Mouse (Mus musculus) kidney, postnatal 14 days (tissue): ENCODE measurements around the gene Cyb561.

Experiments
- DNase-seq: peaks from one replicate; pipeline ENCODE4 v3.0.0; 2022; ENCODE audit warnings: mixed read lengths

Cyb561 gene

DNA sequence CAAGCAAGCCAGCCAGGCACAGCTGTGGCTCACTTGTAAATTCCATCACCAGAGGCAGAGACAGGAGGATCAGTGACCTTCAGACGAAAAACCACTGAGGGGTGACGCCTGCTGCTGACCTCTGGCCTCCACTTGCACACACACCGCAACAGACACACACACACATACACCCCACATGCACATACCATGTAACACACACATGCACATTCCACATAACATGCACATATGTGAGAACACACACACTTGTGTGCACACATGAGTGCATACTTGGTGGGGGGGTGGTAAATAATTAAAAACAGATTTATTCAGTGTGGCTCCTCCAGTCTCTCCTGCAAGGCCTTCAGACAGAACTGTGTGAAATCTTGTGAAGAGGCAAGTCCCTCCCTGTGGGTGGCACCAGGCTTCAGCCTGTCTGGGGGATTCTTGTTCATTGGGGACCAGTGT lies 1.5 kb downstream of the Cyb561 start:
- peak; percentile 63 for DNase-seq

- no peak for DNase-seq
Observed at GRCm38 (mm10) chr11:105950519-105950918, 2.6 kb downstream of the Cyb561 start.

- no peak for DNase-seq
Observed at GRCm38 (mm10) chr11:105948255-105948654, 4.9 kb downstream of the Cyb561 start.

GRCm38 (mm10) chr11:105946694-105947154 lies 6.4 kb downstream of the Cyb561 start:
- DNase-seq, result no peak

DNA sequence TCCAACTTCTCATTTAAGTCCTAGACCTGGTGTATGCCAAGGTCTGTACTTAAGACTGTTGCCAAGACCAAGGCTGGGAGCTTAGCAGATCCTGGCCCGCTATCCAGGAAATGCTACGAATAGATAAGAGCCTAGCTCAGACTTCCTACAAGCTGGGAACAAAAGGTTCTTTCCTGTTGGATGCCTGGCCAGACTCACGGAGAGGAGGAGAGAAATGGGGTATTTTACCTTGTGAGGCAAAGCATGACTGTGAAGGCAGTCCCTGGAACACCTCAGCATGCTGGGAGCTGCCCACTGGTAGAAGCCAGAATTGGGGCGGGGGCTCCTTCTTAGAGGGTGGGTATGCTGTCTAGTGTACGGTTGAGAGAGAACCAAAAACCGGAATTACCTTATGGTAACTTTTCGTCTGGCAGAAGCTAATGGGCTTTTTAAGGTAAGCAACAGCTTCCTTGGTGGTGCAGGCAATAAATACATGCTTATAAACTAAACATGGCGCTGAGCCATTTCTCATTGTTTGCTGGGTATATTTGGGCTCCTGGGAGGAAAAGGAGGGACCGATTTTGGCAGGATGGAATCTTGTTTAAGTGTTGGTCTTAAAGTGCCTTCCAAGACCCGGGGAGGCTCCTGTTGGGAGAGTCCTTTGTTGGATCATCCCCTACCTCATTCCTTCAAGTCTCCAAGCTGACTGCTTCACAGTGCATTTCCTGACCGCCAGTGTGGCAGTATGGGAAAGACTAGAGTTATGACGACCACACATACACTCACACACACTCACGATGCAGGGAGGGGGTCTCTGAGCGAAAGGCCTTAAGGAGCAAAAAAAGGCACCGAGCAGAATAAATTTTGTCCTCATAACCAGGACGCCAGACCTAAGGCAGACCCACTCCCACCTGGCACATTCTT lies 8.1 kb downstream of the Cyb561 start:
- peak; percentile 64 for DNase-seq

DNA sequence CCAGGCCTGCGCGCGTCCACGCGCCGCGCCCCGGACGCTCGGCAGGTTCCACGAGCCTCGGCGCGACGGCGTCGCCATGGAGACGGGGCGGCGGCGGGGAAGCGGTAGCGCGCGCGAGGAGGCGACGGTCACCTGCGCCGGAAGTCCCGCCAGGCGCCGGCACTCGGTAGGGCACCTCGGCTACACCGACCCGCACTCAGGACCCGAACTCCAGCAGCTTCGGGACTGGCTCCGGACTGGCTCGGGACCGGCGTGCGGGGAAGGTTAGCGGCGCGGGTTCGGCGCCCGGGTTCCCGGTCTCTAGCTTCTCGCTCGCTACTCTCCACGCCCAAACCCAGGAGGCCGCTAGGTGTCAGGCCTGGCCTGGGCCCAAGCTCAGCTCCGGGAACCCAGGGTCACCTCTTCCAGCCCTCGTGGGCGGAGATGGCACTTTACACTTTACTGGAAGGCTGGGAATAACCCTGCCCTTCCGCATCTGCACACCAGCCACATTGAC lies 9.0 kb downstream of the Cyb561 start:
- peak; percentile 87 for DNase-seq

GRCm38 (mm10) chr11:105943133-105944102 lies 9.7 kb downstream of the Cyb561 start:
- peak; percentile 44 for DNase-seq

DNA sequence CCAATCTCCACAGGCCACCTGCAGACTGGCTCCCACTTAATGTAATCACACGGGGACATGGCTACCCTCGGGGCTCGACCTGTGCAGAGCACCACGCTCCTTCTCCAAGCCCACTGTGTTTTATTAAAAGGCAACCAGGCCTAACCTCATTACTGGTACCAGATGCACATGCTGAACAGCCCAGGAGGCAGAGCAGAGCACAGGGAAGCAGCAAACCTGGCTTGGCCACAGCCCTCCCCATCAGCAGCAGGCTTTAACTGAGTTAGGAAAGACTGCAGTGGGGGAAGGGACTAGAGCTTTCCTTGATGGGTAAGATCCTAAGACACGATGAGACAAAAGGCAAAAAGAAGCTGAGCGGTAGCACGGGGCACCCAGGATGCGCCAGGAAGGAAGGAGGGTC lies 11.2 kb downstream of the Cyb561 start:
- DNase-seq, result no peak

- DNase-seq, result no peak
Observed at GRCm38 (mm10) chr11:105938771-105939170, 14.4 kb downstream of the Cyb561 start.

DNA sequence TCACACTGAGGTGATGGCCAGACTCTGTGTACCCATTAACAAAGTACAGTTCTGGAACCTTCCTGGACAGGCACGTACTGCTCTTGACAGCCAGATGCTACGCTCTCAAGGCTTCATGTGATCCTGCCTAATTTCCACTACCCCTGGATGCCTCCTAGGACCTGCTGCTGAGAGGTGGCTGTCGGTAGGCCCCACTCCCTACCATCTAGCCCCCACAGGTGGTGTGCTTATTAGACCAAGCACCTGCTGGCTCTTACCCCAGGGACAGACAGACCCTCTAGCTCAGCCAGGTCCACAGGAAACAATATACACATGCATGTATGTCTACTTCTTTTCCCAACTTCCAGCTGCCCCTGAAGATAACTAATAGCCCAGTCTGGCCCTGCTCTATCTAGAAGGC lies 16.2 kb downstream of the Cyb561 start:
- DNase-seq, result no peak

- no peak for DNase-seq
Observed at GRCm38 (mm10) chr11:105936200-105936599, 16.9 kb downstream of the Cyb561 start.

GRCm38 (mm10) chr11:105935496-105935895 lies 17.6 kb downstream of the Cyb561 start:
- DNase-seq, result no peak

DNA sequence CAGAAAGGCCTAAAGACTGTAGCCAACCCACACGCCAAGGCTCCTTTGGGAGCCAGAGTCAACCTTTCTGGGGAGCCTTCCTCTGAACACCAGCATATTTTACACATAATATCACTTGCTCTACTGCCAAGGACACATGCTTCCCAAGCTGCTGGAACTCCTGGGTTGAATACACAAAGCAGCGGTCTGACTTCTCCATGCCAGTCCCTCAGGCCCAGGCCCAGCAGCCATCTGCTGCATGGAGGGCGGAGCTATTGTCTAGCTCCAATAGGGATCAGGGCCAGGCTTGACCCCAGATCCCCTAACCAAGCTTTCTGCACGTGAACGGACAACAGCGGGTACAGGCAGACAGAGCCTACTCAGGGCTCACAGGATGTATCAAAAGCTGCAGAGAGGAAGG lies 18.3 kb downstream of the Cyb561 start:
- no peak for DNase-seq

DNA sequence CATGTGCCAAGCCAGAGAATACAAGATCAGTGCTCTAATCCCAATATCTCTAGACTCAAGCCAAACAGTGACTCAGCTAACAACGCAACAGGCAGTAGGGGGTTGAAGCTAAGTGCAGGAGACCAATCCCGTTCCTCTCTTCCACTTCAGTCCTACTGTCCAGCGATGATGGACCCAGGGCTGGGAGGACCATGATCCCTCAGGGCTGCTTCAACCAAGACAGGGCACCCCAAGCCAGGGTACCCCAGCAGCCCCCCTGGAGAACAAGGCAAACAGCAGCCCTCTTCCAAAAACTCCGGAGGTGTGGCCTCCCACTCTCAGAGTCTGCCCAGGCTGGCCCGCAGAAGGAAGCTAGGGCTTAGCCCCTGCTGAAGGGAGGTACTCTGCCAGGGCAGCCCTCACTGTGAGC lies 18.8 kb downstream of the Cyb561 start:
- no peak for DNase-seq

GRCm38 (mm10) chr11:105933746-105934145 lies 19.4 kb downstream of the Cyb561 start:
- DNase-seq, result no peak

DNA sequence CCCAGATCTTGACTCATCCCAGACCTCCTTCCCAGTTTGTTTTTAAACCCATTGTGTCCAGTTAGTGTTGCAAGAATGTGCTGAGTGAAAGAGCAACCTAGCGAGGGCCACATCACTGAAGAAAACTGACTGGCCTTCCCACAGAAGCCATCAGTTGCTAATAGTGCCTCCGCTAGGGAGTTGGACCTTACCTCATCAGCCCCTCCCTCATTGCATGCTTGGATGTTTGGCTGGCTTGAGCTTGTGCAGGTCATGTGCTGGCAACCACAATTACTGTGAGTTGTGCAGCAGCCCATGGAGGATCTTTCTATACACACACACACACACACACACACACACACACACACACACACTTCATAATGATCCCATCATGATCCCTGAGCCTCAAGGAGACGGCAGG lies 21.8 kb downstream of the Cyb561 start:
- DNase-seq, result no peak

- DNase-seq, result no peak
Observed at GRCm38 (mm10) chr11:105928171-105928570, 25.0 kb downstream of the Cyb561 start.

GRCm38 (mm10) chr11:105927065-105928030 lies 25.8 kb downstream of the Cyb561 start:
- DNase-seq, result peak; percentile 75

DNA sequence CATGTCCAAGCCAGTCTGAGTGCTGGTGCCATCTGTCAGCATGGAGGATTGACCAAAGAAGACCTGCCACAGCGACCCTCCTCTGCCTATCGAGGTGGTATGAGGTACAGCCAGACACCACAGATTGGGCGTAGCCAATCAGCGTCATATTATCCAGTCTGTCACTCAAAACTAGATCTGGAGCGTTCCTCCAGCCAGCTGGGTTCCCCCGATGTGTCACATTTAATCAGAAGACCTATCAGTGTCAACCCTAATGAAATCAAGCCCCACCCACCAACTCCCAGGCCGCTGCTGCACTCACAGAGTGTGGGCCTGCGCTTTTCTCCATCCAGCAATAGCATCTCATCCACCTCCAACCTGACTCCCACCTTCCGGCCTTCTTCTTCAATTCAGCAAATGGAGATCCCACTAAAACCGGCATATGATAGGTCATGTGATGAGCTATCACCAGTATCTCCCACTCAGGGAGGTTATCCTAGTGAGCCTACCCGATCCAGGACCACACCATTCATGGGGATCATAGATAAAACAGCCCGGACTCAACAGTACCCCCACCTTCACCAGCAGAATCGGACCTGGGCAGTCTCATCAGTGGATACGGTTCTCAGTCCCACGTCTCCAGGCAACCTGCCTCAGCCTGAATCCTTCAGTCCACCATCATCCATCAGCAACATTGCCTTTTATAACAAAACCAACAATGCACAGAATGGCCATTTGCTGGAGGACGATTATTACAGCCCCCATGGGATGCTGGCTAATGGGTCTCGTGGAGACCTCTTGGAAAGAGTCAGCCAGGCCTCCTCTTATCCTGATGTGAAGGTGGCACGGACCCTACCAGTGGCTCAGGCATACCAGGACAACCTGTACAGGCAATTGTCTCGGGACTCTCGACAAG lies 30.1 kb downstream of the Cyb561 start:
- DNase-seq, result no peak

- no peak for DNase-seq
Observed at GRCm38 (mm10) chr11:105921275-105921674, 31.9 kb downstream of the Cyb561 start.

GRCm38 (mm10) chr11:105920836-105921235 lies 32.3 kb downstream of the Cyb561 start:
- DNase-seq, result no peak
